In genomic region chr12:117994938-117995337, GRCm38 (mm10) we compare ENCODE assay signal across 17 mouse cellular contexts.
DNase-seq lines count a peak whose midpoint lies in the region; ATAC-seq lines count a peak whose summit lies in the region.
"Had no signal": no experiment of that assay in that cellular context is flagged by ENCODE, and none has a peak within 500 bp of the region (broad histone marks: within the 10 kb centered on the region; RNA-seq: fewer than 3 reads in every experiment).

No protein-coding gene starts in this region.

- peak; percentile 0 for DNase-seq in spleen, adult 12 weeks (ENCODE audit: low spot score)
- no peak for DNase-seq in spleen, postnatal 14 days (ENCODE audit: low spot score in 2 of 2)
- peak; percentile 8 for DNase-seq in thymus, postnatal 4 days
- DNase-seq in layer of hippocampus, postnatal 36 days, result no peak
- no peak for DNase-seq in forebrain, embryonic 10.5 days (ENCODE audit: extremely low spot score, low spot score)
- DNase-seq: cerebellum, postnatal 10 days; forebrain, postnatal 0 days; gastrocnemius, postnatal 36 days; kidney, postnatal 10 days; liver, embryonic 13.5 days; lung, postnatal 36 days had no signal

- WGBS in forebrain, embryonic 10.5 days, result 48% methylated on average over 9 of the region's 9 CpGs

- H3K27ac ChIP-seq in forebrain, embryonic 10.5 days, result no peak overlapping the region
- H3K27ac ChIP-seq: embryonic facial prominence, embryonic 13.5 days; hindbrain, postnatal 0 days; liver, embryonic 13.5 days; stomach, embryonic 15.5 days had no signal

- H3K27me3 ChIP-seq in forebrain, embryonic 10.5 days (ENCODE audit: poor library complexity, severe bottlenecking), result peaks cover 48% of the 10 kb centered on the region
- H3K27me3 ChIP-seq: liver, embryonic 13.5 days; stomach, embryonic 15.5 days had no signal

- no peak overlapping the region for H3K4me3 ChIP-seq in forebrain, embryonic 10.5 days
- H3K4me3 ChIP-seq: embryonic facial prominence, embryonic 13.5 days; liver, embryonic 13.5 days; stomach, embryonic 15.5 days had no signal

- peak; percentile 85 for ATAC-seq in activated CD4-positive, CD25-positive, alpha-beta regulatory T cell, adult 4 months
- peak; percentile 57; the same call in 1 of the 2 replicates for ATAC-seq in monocyte, adult 5-6 weeks (replicated peaks; ENCODE audit: insufficient number of reproducible peaks, low FRiP score, low TSS enrichment, poor library complexity, severe bottlenecking)
- ATAC-seq in erythroblast, adult 5-6 weeks (replicated peaks; ENCODE audit: low FRiP score, poor library complexity, severe bottlenecking), result no peak
- ATAC-seq: forebrain, postnatal 0 days; hindbrain, postnatal 0 days had no signal

- H3K4me1 ChIP-seq in forebrain, embryonic 10.5 days, result peaks cover 11% of the 10 kb centered on the region
- H3K4me1 ChIP-seq: embryonic facial prominence, embryonic 13.5 days; liver, embryonic 13.5 days; stomach, embryonic 15.5 days had no signal

- H3K9me3 ChIP-seq in forebrain, embryonic 10.5 days, result no peaks in the 10 kb centered on the region
- H3K9me3 ChIP-seq: embryonic facial prominence, embryonic 13.5 days; liver, embryonic 13.5 days; stomach, embryonic 15.5 days had no signal

- no peaks in the 10 kb centered on the region for H3K36me3 ChIP-seq in forebrain, embryonic 10.5 days (replicated peaks)
- H3K36me3 ChIP-seq: embryonic facial prominence, embryonic 13.5 days; liver, embryonic 13.5 days; stomach, embryonic 15.5 days had no signal

Comparison
In these comparisons a context has a peak if more than half of its experiments do, and no peak if none do; other contexts are left out.
1. DNase-seq: peak in spleen, adult 12 weeks (single experiment) and thymus, postnatal 4 days (single experiment); none in spleen, postnatal 14 days (0 of 2), layer of hippocampus, postnatal 36 days (0 of 2) and forebrain, embryonic 10.5 days (single experiment).